Mouse (Mus musculus) brain, adult 2 months (tissue): ENCODE data around the gene Mrgpra6.

Source experiments
- DNase-seq: peaks from one replicate; pipeline ENCODE4 v3.0.0; 2011; ENCODE audit warnings: low read depth, low spot score

The Mrgpra6 gene

DNA sequence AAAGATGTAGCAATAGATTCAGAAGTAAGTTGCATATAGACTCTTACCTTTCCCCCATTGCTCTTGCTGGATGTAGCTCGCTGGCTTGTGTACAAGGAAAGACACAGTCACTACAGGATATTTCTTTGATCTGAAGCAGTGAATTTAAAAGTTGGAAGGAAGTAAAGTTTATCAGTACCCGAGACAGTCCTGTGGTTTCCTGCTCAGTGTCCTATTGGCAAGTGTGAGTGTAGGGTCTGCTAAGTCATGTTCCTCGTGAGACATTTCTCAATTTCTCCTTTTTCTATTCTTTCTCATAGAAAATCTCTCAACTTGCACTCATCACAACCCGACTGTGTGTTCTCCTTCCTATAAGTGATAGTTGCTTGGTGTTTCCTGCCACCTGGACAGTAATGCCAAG is at the start of gene Mrgpra6:
Mrgpra6 (minus strand) TSS at position 91 of the 400 bp plus-strand sequence.
- no peak for DNase-seq

DNA sequence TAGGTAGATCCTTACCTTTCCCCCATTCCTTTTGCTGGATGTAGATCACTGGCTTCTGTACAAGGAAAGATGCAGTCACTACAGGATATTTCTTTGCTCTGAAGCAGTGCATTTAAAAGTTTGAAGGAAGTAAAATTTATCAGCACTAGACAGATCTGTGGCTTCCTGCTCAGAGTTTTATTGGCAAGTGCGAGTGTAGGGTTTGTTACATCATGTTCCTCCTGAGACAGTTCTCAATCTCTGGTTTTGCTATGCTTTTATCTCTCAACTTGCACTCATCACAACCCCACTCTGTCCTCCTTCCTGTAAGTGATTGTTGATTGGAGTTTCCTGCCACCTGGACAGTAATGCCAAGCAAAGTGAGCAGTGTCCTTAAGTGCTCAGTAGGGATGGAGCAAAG is 48.0 kb upstream of the Mrgpra6 start, which contains the start of gene Mrgpra9:
Mrgpra9 (minus strand) TSS at position 79 of the 400 bp plus-strand sequence.
- DNase-seq = no peak

DNA sequence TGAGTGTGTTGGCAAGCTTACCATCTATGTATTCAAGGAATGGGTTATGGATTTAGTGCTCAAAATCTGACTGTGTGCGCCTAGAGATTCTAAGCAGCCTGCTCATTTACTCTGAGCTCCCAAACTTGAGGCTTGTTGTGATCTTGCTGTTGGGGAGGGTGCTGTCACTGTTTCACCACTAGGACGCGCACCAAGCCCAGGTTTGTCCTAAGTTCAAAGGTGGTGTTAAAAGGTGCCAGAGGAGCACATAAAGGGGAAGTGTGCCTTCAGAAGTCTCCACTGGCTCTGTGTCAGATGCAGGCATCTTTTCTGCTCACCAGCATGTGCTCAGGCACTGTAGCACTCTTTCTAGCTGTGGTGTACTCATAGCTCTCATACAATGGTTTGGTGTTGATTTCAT is 39.9 kb upstream of the Mrgpra6 start:
- DNase-seq = no peak

DNA sequence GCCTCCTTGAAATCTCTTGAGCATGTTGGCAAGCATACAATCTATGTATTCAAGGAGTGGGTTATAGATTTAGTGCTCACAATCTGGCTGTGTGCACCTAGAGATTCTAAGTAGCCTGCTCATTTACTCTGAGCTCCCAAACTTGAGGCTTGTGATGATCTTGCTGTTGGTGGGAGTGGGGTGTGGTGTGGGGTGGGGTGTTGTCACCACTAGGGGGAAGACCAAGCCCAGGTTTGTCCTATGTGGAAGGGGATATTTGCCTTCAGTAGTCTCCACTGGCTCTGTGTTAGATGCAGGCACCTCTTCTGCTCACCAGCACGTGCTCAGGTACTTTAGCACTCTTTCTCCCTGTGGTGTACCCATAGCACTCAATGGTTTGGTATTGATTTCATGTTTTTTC is 9.4 kb downstream of the Mrgpra6 start:
- DNase-seq = no peak

DNA sequence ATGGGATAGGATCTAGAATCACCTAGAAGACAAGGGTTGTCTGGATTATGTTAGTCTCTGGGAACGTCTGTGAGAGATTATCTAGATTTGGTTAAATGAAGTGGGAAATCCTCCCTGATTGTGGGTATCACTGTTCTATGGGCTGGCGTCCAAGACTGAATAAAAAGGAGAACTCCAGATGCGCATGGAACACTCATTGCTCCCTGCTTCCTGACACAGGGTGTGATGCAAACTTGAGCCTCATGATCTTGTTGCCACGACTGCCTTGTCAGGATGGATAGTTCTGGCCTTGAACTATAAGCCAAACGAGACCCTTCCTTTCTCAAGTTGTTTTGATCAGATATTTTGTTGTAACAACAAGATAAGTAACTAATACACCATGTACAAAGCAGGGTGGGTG is 33.9 kb downstream of the Mrgpra6 start:
- DNase-seq = no peak

DNA sequence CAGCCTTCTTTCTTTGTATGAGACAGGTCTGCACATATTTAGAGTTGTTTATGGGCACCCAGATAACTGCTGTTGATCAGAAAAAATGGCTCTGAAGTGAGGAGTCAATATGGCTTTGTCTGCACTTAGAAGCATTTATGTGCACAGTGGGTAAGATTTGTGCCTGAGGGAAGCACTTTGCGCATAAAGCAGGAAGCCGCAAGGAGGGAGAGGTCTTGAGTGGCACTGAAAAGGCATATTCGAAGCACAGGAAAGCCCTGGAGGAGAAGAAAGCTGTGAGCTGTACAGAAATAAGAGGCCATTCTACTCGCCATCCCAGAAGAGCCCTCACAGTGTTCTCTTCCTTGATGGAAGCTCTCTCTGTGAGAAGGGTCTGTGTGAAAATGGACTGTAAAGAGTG is 39.7 kb downstream of the Mrgpra6 start:
- no peak for DNase-seq

DNA sequence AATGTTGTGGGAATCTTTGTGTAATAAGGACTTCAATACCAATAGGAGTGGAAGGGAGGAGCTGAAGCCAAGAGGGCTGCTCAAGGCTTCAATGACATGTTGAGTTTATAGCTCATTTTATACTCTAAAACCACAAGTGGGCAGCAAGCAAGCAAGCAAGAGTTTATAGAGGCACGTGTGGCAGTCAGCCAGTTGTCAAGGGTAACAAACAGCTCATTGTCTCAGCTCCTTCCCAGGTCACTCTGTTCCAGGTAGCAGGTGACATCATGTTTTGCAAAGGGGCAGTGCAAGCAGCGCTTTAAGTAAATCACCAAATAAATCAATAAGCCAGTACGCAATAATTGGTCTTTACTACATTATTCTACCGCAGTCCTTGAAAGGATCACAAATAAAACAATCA is 41.5 kb downstream of the Mrgpra6 start:
- no peak for DNase-seq

DNA sequence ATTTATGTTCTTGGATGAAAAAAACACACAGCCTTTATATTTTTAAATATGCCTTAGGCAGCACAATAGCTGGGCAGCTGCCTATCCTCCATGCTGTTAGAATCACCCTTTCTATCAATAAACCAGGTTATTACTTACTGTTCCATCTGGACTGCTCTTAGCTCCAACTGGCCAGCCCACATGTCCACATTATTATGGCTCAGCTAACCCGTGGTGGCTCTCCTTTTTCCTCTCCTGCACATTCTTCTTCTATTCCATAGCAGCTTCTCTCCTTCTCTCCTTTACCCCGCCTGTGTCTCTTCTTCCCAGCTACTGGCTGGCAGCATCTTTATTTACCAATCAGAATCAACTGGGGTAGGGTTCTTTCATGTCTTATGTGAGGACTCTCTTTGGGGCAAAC is 46.3 kb downstream of the Mrgpra6 start:
- peak; percentile 50 for DNase-seq

DNA sequence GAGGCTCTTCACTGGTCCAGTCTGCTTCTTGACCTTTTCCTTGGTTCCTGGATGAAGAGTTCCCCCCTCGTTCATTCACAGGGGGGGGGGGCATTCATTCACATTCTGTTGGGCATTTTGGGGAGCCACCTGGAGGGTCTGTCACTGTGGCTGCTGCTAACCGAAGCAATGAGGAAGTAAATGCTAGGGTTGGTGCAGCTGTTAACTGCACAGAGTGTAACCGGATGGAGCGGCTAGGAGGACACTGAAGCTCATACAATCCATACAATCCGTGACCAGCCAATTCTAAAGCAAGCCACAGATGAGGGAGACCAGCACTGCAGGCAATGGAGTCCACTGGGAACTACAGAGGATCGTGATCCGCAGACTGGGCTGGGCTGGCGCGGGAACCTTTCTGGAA is 47.0 kb downstream of the Mrgpra6 start:
- DNase-seq = no peak

DNA sequence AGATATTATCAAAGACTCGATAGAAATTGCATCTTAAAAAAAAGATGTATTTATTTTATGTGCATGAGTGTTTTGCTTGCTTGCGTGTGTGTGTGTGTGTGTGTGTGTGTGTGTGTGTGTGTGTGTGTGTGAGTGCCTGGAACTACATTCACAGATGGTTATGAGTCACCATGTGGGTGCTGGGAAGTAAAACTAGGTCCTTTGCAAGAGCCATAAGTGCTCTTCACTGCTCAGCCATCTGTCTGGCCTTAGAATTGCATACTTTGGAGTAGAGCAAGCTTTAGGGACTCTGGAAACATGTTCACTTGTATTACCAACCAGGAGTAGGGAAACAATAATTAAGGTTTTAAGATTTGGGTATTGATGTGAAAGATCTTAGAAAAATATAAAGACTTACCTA is 48.9 kb downstream of the Mrgpra6 start:
- peak; percentile 87 for DNase-seq

DNA sequence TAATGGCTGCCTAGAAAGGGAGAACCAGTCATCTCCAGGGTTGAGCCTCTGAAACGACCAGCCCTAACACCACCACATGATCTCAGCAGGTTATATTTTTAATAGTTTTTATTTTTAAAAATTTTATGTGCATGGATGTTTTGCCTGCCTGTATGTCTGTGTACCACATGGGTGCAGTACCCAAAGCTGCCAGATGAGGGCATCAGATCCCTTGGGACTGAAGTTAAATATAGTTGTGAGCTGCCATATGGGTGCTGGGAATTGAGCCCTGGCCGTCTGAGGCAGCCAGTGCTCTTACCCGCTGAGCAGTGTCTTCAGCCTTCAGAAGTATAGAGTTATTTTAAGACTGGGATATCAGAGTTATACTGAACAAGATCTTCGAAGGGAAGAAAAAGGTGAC is 49.3 kb downstream of the Mrgpra6 start:
- DNase-seq = no peak

DNA sequence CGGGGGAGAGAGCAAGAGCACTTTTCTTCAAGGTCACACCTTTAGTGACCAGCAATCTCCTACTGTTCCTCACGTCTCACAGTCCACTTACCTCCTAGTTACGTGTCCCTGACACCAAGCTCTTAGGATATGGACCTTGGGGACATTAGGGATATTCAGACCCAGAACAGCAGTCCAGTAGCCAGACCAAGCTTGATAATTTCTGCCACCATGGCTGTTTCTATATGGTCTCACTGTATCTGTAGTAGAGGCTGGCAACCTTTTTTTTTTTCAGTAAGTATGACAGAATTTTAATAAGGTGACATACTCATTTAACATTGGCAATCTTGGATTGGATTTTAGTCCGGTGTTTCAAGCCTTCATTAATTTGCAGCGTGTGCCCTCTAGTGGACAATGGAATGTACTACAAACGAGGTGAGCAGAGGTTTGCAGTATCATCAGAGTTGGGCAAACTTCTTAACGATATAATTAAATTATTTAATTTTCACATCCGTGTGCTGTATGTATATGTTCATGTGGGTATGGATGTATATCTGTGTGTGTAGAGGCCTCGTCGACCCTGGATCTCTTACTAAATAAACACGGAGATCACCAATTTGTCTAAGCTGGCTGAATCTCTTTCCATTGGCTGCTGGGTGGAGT is 54.2 kb downstream of the Mrgpra6 start:
- peak; percentile 71 for DNase-seq

DNA sequence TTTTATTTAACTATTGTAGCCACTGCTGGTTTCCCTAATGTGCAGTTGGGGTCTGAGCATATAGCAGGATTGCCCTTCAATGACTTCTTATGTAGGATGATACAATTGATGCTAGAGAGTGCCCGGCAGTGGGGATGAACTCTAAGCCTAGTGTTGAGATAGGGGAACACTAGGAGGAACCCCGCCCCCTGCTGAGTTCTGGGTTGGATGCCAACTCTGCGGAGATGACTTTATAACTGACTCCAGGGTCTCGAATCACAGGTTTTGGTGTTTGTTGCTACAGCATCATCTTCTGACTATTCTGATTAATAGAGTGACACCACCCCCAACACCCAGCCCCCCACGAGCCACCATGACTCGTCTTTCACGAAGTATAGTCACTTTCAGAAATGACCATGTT is 56.4 kb downstream of the Mrgpra6 start:
- no peak for DNase-seq

DNA sequence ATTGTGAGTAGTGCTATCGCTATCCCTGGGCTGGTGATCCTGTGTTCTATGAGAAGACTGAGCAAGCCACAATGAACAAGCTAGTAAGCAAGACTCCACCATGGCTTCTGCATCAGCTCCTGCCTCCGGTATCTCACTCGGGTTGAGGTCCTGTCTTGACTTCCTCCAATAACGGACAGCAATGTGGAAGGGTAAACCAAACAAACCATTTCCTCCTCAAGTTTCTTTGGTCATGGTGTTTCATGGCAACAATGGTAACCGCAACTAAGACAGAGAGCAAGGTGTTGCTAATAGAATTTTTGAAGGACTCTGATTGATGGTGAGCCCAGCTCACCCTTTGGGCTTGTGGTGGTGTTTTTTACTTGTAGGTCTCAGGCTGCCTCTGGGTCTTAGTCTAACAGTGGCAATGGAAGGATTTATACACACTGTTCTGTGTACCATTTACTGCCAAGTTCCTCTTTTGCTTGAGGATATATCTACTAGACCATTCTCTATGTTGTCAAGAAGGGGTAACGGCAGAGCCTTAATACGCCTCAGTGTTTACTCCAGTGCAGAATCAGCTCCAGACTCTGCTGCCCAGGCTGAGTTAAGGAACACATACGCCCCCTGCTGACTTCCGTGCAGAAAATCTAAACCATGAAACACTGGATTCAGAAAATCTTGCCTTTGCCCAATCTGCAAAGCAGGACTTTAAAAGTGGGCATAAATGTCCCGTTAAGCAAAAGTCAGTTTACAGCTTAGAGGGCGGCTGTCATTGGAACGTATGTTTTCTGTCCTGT is 58.5 kb downstream of the Mrgpra6 start:
- DNase-seq = peak; percentile 77

DNA sequence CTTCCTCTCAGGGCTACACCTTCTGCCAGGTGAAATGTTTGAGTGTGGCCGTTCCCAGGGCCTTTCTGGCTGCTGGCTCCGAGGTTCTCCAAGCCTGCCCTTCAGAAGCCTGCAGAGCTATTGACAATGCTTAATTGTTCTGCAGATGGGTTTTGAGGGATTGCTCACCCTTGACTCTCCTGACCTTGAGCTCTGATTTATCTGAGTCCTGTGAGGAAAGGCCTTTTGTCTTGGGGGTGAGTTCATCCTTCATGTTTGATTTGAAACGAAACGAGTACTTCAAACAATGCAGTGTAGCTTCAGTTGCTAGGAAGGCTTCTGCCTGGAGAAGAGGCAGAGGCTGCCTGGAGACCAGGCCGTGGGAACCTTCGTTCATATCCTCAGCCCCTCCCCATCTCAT is 60.4 kb downstream of the Mrgpra6 start:
- DNase-seq = no peak

DNA sequence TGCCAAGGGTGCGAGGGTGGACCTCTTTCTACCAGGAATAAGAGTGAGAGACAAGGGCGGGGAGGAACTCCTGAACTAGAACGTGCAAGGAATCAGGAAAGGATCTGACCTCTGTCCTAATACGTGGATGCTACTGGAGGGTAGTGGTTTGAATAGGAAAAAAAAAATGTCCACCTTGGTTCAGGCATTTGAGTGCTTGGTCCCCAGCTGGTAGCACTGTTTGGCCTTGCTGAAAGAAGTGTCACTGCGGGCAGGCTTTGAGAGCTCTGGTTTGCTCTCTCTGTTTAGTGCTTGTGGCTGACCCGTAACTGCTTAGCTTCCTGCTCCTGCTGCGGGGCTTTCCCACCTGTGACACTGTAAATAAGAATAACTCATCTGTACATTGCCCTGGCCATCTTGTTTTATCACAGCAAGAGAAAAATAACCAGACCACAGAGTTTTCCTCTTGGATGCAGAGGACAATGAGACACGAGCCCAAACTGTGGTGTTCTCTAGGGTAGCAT is 64.8 kb downstream of the Mrgpra6 start:
- no peak for DNase-seq
